Comparison of ENCODE assay signal across 15 mouse cellular contexts in genomic region chr1:66187016-66187681, GRCm38 (mm10). TPM values are rescaled to one million over a fixed set of nuclear protein-coding genes. Genes with fewer than 3 reads are reported as not detected.
DNase-seq lines count a peak whose midpoint lies in the region; ATAC-seq lines count a peak whose summit lies in the region.
"Had no signal": no experiment of that assay in that cellular context is flagged by ENCODE, and none has a peak within 500 bp of the region (broad histone marks: within the 10 kb centered on the region; RNA-seq: fewer than 3 reads in every experiment).

No protein-coding gene starts in this region.

- no peaks in the 10 kb centered on the region for H3K36me3 ChIP-seq in hindbrain, embryonic 12.5 days
- no peaks in the 10 kb centered on the region for H3K36me3 ChIP-seq in hindbrain, embryonic 11.5 days (ENCODE audit: control insufficient read depth, insufficient read depth, low read length)
- H3K36me3 ChIP-seq in neural tube, embryonic 12.5 days = no peaks in the 10 kb centered on the region
- no peaks in the 10 kb centered on the region for H3K36me3 ChIP-seq in hindbrain, embryonic 16.5 days (ENCODE audit: control insufficient read depth, insufficient read depth, low read length)
- H3K36me3 ChIP-seq: stomach, embryonic 15.5 days had no signal

- 58% methylated on average over 12 of the region's 12 CpGs for WGBS in hindbrain, embryonic 12.5 days
- 65% methylated on average over 12 of the region's 12 CpGs for WGBS in hindbrain, embryonic 11.5 days
- WGBS in neural tube, embryonic 12.5 days = 57% methylated on average over 12 of the region's 12 CpGs
- WGBS in hindbrain, embryonic 16.5 days = 35% methylated on average over 12 of the region's 12 CpGs

- no peak overlapping the region for H3K4me3 ChIP-seq in hindbrain, embryonic 12.5 days
- no peak overlapping the region for H3K4me3 ChIP-seq in hindbrain, embryonic 11.5 days (ENCODE audit: low read depth, low read length)
- H3K4me3 ChIP-seq in neural tube, embryonic 12.5 days = no peak overlapping the region
- H3K4me3 ChIP-seq in hindbrain, embryonic 16.5 days (ENCODE audit: low read length) = no peak overlapping the region
- H3K4me3 ChIP-seq: erythroblast, embryonic 14.5 days; megakaryocyte, embryonic 14.5 days; stomach, embryonic 15.5 days had no signal

- peaks cover 14% of the 10 kb centered on the region for H3K4me1 ChIP-seq in hindbrain, embryonic 12.5 days
- H3K4me1 ChIP-seq in hindbrain, embryonic 11.5 days (replicated peaks; ENCODE audit: control insufficient read depth, insufficient read depth, low read length) = no peaks in the 10 kb centered on the region
- peaks cover 11% of the 10 kb centered on the region; the same call in 1 of the 2 replicates for H3K4me1 ChIP-seq in neural tube, embryonic 12.5 days
- peaks cover 13% of the 10 kb centered on the region for H3K4me1 ChIP-seq in hindbrain, embryonic 16.5 days (ENCODE audit: control insufficient read depth, insufficient read depth, low read depth, low read length)
- H3K4me1 ChIP-seq: megakaryocyte, embryonic 14.5 days; stomach, embryonic 15.5 days had no signal

- H3K9me3 ChIP-seq in hindbrain, embryonic 12.5 days (replicated peaks) = no peaks in the 10 kb centered on the region
- H3K9me3 ChIP-seq in hindbrain, embryonic 11.5 days (ENCODE audit: control insufficient read depth, low read length) = no peaks in the 10 kb centered on the region
- H3K9me3 ChIP-seq in neural tube, embryonic 12.5 days = no peaks in the 10 kb centered on the region
- H3K9me3 ChIP-seq in hindbrain, embryonic 16.5 days (ENCODE audit: control insufficient read depth, low read length) = no peaks in the 10 kb centered on the region
- H3K9me3 ChIP-seq: megakaryocyte, embryonic 14.5 days; stomach, embryonic 15.5 days had no signal

- H3K27ac ChIP-seq in hindbrain, embryonic 12.5 days = 0 out of 2 replicates have a peak overlapping the region, but pooled peaks have one; percentile 23
- H3K27ac ChIP-seq in hindbrain, embryonic 11.5 days (ENCODE audit: low read depth, low read length) = no peak overlapping the region
- H3K27ac ChIP-seq in neural tube, embryonic 12.5 days = no peak overlapping the region
- H3K27ac ChIP-seq in hindbrain, embryonic 16.5 days (ENCODE audit: low read depth, low read length) = no peak overlapping the region
- H3K27ac ChIP-seq: stomach, embryonic 15.5 days had no signal

- no peak overlapping the region for H3K4me2 ChIP-seq in hindbrain, embryonic 12.5 days (replicated peaks)
- H3K4me2 ChIP-seq in hindbrain, embryonic 11.5 days (replicated peaks; ENCODE audit: low read depth, low read length) = no peak overlapping the region
- peak overlapping the region; percentile 12; the same call in 1 of the 2 replicates for H3K4me2 ChIP-seq in neural tube, embryonic 12.5 days (replicated peaks)
- peak overlapping the region; percentile 18 for H3K4me2 ChIP-seq in hindbrain, embryonic 16.5 days (ENCODE audit: low read length)
- H3K4me2 ChIP-seq: liver, embryonic 11.5 days; stomach, embryonic 15.5 days had no signal

- ATAC-seq in hindbrain, embryonic 12.5 days (ENCODE audit: low FRiP score) = no peak
- ATAC-seq in hindbrain, embryonic 11.5 days (ENCODE audit: low FRiP score) = no peak
- ATAC-seq in neural tube, embryonic 12.5 days (ENCODE audit: low FRiP score, low read depth) = no peak
- peak; percentile 61 for ATAC-seq in hindbrain, embryonic 16.5 days

- no peaks in the 10 kb centered on the region for H3K27me3 ChIP-seq in hindbrain, embryonic 12.5 days
- H3K27me3 ChIP-seq in hindbrain, embryonic 11.5 days (ENCODE audit: control insufficient read depth, insufficient read depth, low read length) = no peaks in the 10 kb centered on the region
- no peaks in the 10 kb centered on the region for H3K27me3 ChIP-seq in neural tube, embryonic 12.5 days (replicated peaks)
- no peaks in the 10 kb centered on the region for H3K27me3 ChIP-seq in hindbrain, embryonic 16.5 days (replicated peaks; ENCODE audit: control insufficient read depth, insufficient read depth, low read length)
- H3K27me3 ChIP-seq: megakaryocyte, embryonic 14.5 days; stomach, embryonic 15.5 days had no signal

- no peak for DNase-seq in hindbrain, embryonic 11.5 days (ENCODE audit: low spot score)
- DNase-seq in neural tube, embryonic 10.5 days (ENCODE audit: extremely low spot score, low spot score) = no peak
- DNase-seq in right cerebral cortex, postnatal 25 days = peak; percentile 34
- no peak for DNase-seq in adrenal gland, adult 18-20 months (ENCODE audit: low spot score in 2 of 2)
- DNase-seq in thymus, postnatal 36 days = no peak
- DNase-seq: cerebellum, postnatal 10 days; kidney, postnatal 36 days had no signal

- H3K9ac ChIP-seq in hindbrain, embryonic 12.5 days = no peak overlapping the region
- H3K9ac ChIP-seq in hindbrain, embryonic 11.5 days (ENCODE audit: low read depth, low read length) = no peak overlapping the region
- no peak overlapping the region for H3K9ac ChIP-seq in neural tube, embryonic 12.5 days
- no peak overlapping the region for H3K9ac ChIP-seq in hindbrain, embryonic 16.5 days (ENCODE audit: low read depth, low read length)
- H3K9ac ChIP-seq: stomach, embryonic 15.5 days had no signal

RNA-seq across cellular contexts. Expression of gene Map2, which starts 12.1 kb away (rescaled TPM):
- polyA plus RNA-seq in hindbrain, embryonic 12.5 days (2016; fragmentation: Nextera tagmentation; extraction: Ambion mirVana) = 365 and 405 TPM in 2 replicates
- polyA plus RNA-seq in hindbrain, embryonic 11.5 days (2014; fragmentation: Nextera tagmentation; extraction: Ambion mirVana) = 198 and 228 TPM in 2 replicates
- 348 and 355 TPM in 2 replicates for polyA plus RNA-seq in neural tube, embryonic 12.5 days (2016; fragmentation: Nextera tagmentation; extraction: Ambion mirVana)
- polyA plus RNA-seq in hindbrain, embryonic 16.5 days (2015; fragmentation: Nextera tagmentation; extraction: Ambion mirVana) = 309 and 355 TPM in 2 replicates
- total RNA-seq in adrenal gland, adult 18-20 months (2021) = 10 to 100 TPM; 17.0 to 26.1 TPM
- total RNA-seq: granulocyte monocyte progenitor cell, adult 5-6 weeks had no signal
- polyA plus RNA-seq: erythroblast, embryonic 14.5 days had no signal

Comparison
In these comparisons a context has a peak if more than half of its experiments do, and no peak if none do; other contexts are left out.
1. H3K4me2 ChIP-seq: peak in neural tube, embryonic 12.5 days (single experiment) and hindbrain, embryonic 16.5 days (single experiment); none in hindbrain, embryonic 12.5 days (single experiment) and hindbrain, embryonic 11.5 days (single experiment).